Mouse (Mus musculus) right cerebral cortex, postnatal 25 days (tissue): ENCODE measurements around the gene Zcchc17.

ENCODE experiments used
- DNase-seq: peaks from one replicate; pipeline ENCODE4 v3.0.0; 2022

Zcchc17 gene

DNA sequence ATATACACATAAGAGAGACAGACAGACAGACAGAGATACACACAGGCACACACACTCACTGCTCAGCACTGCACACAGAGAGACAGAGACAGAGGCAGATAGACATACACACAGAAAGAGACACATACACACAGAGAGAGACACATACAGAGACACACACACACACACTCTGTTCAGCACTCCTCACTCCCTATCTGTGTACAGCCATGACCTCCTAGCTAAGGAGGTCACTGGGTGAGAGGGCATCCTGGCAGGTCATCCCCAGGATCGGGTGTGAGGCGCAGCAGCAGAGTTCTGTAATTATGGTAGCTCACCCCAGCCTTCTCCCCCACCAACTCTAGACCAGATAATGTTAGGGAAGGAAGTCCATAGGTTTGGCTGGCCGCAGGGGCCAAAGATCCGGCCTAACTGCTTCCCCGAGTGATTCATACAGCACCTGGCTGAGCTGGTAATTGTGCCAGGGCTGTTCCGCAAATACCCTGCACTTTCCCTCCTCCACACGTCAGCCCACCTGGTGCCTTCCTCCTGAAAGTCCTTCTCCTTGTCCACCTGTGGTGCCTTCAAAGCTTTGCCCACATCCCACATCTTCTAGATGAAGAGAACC is 83.1 kb downstream of the Zcchc17 start:
- no peak for DNase-seq

GRCm38 (mm10) chr4:130275823-130276105 is 84.0 kb downstream of the Zcchc17 start:
- DNase-seq = no peak

DNA sequence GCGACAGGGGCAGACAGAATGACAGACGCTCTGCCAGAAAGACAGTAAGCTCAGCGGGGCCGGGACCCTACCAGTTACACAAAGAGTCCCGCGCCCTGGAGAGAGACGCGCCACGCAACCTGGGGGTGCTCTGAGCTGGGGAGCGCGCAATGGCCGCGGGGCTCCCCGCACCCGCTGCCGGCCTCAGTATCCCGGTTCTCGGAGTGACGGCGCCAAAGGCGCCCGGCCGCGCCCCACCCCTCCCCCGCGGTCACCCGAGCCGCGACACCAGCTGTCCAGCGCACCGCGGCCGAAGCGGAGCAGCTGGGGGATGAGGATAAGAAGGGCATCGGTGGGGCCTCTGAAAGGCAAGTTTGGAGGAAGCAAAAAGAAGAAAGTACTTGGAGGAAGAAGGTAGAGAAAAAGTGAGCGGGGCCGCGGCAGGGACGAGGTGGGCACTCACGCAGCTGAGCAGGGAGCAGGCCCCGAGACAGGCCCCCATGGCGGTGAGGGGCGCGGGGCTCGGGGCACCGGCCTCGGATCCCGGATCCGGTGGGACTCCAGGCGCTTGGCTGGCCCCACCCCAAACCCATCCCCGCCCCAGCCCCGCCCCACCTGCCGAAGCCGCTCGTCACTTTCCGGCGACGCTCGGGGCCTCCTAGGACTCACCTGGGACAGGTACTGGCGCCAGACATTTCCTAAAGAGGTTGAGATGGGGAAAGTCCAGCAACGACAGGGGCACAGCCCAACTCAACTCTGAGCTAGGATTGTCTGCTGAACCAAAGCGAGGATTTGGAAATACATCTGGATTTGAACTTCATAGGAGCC is 84.5 kb downstream of the Zcchc17 start:
- no peak for DNase-seq

GRCm38 (mm10) chr4:130274346-130275015 is 85.3 kb downstream of the Zcchc17 start:
- DNase-seq = no peak

- DNase-seq = peak; percentile 63
These were observed 85.9 kb downstream of the Zcchc17 start for GRCm38 (mm10) chr4:130273698-130274345.

DNA sequence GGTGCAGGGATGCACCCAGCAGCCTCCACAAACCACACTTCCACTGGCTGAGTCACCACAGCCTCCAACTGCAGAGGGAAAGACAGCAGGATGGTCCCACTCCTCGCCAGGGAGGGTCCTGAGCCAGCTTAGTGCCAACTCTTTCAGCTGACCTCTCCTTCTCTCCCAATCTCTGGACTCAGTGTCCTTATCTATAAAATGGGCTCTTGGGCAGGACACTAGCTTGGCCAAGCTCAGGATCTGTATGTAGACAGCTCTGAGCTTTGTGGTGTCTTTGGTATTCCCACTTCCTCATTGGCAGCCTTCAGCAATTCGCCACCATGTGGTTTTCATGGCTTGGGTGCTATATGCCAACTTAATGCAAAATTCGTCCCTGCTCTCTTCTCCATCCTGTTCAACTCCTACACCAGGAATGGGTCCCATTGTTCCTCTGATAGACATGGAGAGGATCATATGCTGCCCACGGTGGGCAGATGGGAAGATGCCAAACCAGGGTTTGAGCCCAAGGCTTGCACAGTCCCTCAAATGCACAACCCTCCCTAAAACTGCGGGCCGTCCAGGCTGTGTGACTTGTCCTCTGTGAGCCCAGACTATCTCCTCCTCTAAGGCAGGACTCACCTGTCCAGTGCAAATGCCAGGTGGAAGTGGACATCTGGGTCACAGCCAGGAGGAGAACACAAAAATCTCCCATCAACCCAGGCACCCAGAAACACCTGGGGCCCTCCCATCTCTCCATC is 89.0 kb downstream of the Zcchc17 start:
- peak; percentile 59 for DNase-seq

GRCm38 (mm10) chr4:130270089-130270488 is 89.7 kb downstream of the Zcchc17 start:
- DNase-seq = peak; percentile 66

GRCm38 (mm10) chr4:130268736-130269135 is 91.0 kb downstream of the Zcchc17 start:
- DNase-seq = no peak

- DNase-seq = no peak
These were observed 92.7 kb downstream of the Zcchc17 start for GRCm38 (mm10) chr4:130267069-130267468.

GRCm38 (mm10) chr4:130266601-130267000 is 93.1 kb downstream of the Zcchc17 start:
- no peak for DNase-seq
